Mouse (Mus musculus): Measurements from ENCODE around the gene Ube2cbp.

DNA sequence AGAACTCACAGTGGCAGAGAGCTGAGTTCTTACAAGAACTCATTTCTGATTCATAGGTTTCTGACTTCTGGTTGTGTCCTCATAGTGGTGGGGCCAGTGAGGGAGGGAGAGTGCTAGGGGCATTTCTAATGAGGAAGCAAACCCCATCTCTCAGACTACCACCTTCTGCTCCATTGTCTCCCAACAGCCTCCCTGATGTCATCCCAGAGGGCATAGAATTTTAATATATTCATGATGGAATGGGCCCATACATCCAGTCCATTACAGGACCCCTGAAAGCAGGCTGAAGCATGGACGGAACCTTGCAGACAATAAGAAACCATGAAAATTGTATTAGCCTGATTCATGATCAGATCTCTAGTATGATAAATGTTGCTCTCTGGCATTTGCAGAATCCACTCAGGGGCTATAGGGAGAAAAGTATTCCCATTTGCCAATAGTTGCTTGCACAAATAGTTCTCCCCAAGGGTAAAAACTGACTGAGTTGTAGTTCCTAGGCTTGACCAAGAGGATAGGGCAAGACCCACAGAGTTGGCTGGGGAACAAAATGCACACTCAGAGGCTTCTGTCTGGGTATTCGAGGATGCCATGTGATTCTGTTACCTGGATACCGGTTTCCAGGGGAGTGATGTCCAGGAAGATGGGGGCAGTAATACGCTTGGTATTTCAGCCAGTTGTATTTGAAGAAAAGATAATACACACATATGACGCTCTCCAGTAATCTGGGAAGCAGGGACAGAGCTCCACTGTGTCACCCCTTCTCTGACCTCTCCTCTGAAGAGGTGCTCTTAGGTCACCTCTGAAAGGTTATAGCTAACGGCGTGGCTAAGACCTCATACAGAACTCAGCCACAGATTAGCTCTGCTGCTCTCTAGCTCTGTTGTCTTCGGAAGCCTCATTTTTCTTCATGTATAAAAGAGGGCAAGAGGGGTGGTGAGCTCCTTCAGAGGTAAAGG is 167.8 kb downstream of the Ube2cbp start:
- TF ChIP-seq KAT2A (IDR thresholded peaks at IDR 0.05; ENCODE audit: insufficient replicate concordance, low read length) (no peak), CTCF (conservative IDR thresholded peaks at IDR 0.05 in 1 of 2, IDR thresholded peaks at IDR 0.05 in 1 of 2; ENCODE audit: low read depth in 2 of 2, low read length in 2 of 2) (no peak), EP300 (IDR thresholded peaks at IDR 0.05; ENCODE audit: low read length) (no peak), POLR2A (IDR thresholded peaks at IDR 0.05; ENCODE audit: low read depth, low read length) (no peak), GABPA (IDR thresholded peaks at IDR 0.05; ENCODE audit: insufficient replicate concordance, low read depth, low read length) (no peak), MAX (IDR thresholded peaks at IDR 0.05; ENCODE audit: low read length) (no peak), USF1 (IDR thresholded peaks at IDR 0.05; ENCODE audit: low read depth, low read length) (no peak), ZNF384 (IDR thresholded peaks at IDR 0.05; ENCODE audit: low read depth, low read length) (no peak)

All from CH12.LX (cell line).